Mouse (Mus musculus): ENCODE data around the gene Il9r.

The Il9r gene

DNA sequence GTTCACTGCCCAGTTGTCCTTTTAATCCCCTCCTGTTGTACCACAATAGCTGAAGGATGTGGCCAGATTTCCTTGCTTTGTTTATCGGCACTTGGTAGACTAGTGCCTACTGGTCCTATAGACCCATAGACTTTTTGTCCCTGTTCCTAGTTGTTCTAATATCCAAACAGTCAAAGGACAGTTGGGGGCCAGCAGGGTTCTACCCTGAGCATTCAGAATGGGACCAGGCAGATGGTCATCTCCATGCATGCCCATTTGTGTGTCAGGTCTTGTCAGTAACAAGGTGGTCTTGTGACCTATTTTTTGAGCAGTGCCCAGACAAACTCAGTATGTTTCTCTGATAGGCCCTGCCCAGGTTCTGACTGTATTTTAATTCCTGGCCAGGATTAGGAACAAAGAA is 27.0 kb upstream of the Il9r start:
- DNase-seq (ENCODE audit: extremely low read depth, low read depth, low spot score), result no peak

DNA sequence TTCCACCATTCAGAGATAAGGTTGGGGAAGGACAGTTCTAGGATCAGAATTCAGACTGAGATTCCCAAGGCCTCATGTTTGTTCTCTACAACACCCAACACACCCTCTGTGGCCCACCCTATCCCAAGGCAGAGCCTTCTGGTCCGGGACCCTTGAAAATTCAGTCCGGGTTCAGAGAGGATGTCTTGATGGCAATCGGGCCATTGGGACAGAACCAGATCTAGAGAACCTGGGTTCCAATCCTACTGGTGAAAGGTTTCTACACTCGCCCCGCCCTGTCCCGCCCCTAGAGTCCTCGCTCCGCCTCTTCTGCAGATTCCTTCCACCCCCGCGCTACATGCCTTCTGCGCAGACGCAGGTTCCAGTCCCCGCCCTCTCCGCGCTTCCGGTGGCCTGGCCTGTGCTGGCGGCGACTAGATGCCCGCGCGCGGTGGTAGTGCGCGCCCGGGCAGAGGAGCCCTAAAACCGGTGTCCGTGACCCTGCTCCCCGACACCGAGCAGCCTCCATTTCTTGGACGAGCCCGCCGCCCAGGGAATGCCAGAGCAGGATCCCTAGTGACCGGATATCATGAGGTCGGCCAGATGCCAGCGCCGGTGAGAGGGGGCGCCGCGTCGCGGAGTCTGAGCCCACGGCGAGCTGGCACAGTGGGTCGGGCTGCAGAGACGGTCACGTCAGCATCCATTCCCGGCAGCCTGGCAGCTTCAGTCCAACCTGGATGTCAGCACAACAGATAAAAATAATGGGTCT is 26.2 kb upstream of the Il9r start, which contains the start of gene Mpg:
Mpg (plus strand) TSS at position 382 of the 748 bp plus-strand sequence.
- no peak for DNase-seq (ENCODE audit: extremely low read depth, low read depth, low spot score)

DNA sequence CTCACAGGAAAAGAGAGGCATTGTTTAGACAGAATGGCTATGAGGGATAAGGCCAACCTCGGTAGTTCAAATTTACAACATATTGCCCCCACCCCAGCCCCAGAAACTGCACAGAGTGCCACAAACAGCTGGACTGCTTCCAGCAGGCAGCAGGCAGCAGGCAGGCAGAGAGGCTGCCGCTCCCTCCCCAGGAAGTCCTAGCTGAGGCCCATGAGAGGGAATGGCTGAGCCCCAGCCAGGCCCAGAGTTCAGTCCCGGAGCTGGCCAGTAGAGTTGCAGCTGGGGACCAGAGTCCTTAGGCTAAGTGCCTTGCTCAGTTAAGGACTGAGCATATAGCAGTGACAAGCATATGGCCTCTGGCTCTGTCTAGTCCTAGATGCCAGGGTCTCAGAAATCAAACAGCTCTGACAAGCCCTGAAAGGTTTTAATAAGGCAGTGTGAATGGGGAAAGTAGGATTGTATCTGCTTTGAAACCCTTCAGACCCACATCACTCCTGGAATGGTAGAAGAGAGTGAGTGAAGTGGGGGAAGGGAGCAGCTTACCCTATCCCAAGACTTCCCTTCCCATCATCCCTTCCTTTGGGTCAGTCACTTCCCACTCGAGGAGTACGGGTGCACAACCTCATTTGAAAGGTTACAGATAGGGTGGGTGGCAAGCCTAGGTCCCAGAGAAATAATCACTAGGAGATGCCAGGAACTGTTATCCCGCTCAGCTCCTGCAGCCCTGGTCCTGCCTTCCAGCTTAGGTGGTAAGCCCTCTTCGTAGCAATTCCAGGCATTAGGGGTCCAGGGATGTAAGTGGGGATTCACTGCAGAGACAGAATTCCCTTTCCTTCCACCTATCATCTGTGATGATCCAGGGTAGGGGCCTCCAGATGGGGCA is 25.4 kb upstream of the Il9r start:
- DNase-seq (ENCODE audit: extremely low read depth, low read depth, low spot score), result no peak

DNA sequence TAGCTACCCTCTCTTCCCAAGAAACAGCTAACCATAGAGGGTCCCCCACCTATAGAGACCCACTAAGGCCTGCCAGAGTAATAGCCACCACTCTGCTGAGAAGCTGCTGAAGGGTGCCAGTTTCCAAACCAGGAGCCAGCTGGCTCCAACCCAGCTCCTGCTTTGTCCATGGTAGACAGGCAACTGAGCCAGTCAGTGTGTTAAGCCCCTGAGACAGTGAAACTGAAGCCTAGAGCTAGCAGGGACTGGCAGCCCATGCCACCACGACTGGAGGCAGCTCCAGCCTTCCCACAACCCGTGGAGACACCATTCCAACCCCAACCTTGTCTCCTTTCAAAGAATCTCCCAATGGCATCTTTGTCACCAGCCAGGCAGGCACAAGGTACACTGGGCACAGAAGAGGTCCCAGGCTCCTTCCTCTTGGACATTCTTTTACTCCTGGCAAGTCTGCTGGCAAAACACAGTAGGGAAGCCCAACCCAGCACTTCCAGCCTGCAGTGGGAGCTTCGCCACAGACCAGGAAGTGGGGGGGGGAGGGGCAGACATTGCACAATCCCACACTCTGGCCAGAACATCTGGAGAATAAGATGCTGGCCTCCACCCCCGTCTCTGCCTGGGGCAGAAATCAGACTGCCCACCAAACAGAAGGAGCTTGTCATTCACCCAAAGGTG is 24.5 kb upstream of the Il9r start:
- no peak for DNase-seq (ENCODE audit: extremely low read depth, low read depth, low spot score)

DNA sequence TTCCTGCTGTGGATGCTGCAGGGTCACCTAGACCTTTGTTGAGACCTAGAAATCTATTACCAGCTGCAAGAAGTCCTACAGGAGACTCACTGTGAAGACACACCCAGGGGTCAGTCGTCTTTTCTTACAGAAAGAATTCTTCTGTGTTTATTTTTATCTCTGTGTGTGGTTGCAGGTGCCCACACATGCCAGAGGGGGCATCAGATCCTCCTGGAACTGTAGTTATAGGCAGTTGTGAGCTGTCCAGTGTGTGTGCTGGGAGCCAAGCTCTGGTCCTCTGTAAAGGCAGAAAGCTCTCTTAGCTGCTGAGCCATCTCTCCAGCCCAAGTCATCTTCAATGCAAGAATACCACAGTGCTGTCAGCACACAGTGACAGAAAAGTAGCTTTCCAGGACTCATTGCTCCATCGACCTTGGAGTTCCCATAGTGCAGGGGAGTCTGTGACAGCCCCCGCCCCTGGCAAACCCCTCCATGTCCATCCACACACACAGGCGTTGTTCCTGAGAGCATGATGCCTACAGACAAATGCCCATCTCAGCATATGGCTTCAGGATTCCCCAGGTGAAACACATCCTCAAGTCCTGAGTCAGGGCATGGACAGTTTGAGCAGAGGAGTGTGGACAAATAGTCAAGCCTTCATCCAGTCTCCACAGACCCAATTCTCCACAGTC is 23.4 kb upstream of the Il9r start:
- DNase-seq (ENCODE audit: extremely low read depth, low read depth, low spot score), result no peak

- no peak for DNase-seq (ENCODE audit: extremely low read depth, low read depth, low spot score)
These were observed 22.6 kb upstream of the Il9r start for GRCm38 (mm10) chr11:32222570-32223194.

- no peak for DNase-seq (ENCODE audit: extremely low read depth, low read depth, low spot score)
These were observed 21.9 kb upstream of the Il9r start, which contains the start of gene Rhbdf1 for GRCm38 (mm10) chr11:32221951-32222409. TSS of gene Rhbdf1 (minus strand) at chr11:32222300.

DNA sequence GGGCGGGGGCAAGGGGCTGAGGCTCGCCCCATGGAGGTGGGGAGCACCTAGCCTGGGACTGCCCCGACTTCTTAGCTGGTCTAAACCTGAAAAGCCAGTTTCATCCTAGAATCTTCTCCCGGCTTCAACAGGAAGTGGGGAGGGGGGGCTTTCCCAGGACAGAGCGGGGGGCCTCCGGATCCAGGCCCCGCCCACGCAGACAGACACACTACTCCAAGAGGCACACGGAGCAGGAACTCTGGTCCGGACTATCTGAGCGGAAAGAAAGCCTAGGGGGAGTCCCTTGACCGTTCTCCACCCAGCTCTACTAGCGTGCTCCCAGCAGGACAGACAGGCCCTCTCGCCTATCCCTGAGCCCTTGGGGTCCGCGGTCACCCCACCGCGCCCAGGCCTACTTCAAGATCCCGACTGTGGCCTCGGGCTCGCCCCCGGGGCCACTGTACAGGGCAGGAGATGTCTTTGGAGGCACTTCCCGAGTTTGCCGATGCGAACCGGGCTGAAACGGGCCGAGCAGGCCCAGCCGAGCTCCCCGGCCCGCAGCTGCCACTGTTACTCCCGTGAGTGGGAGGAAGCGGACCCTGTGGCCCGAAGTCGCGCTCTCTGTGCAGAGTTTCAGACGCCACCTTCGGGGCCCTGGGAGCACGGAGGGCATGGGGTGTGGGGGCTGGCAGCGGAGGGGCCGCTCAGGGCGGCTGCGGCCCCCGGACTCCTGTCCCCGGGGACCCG is 21.3 kb upstream of the Il9r start:
- DNase-seq (ENCODE audit: extremely low read depth, low read depth, low spot score), result no peak

GRCm38 (mm10) chr11:32220607-32221224 is 20.6 kb upstream of the Il9r start:
- DNase-seq (ENCODE audit: extremely low read depth, low read depth, low spot score), result no peak

GRCm38 (mm10) chr11:32219287-32219686 is 19.2 kb upstream of the Il9r start:
- DNase-seq (ENCODE audit: extremely low read depth, low read depth, low spot score), result no peak

DNA sequence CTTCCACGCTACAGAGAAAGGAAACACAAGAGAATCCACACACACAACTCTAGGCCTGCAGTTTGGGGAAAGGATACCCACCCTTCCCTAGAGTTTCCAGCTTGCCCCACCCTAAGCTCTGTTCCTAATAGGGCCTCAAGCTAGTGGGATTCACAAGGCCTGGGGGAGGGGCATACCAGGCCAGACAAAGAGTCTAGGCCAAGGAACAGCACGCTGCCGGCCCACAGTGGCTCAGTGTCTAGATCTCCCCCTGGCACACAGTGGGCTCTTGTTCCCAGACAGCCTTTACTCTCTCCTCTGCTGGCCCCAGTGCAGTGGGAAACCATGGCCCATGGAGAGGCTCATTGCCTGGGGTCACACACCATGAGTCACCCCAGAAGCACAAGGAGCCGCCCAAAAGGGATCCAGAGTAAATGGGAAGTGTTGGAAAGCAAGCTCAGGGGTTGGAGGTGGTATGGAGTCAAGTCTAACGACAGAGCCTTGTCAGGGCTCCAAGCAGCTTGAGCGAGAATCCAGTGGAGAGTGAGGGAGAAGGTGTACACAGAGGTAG is 18.5 kb upstream of the Il9r start:
- DNase-seq (ENCODE audit: extremely low read depth, low read depth, low spot score), result no peak

- no peak for DNase-seq (ENCODE audit: extremely low read depth, low read depth, low spot score)
These were observed 16.8 kb upstream of the Il9r start for GRCm38 (mm10) chr11:32216851-32217250.

GRCm38 (mm10) chr11:32215372-32216162 is 15.5 kb upstream of the Il9r start:
- no peak for DNase-seq (ENCODE audit: extremely low read depth, low read depth, low spot score)

DNA sequence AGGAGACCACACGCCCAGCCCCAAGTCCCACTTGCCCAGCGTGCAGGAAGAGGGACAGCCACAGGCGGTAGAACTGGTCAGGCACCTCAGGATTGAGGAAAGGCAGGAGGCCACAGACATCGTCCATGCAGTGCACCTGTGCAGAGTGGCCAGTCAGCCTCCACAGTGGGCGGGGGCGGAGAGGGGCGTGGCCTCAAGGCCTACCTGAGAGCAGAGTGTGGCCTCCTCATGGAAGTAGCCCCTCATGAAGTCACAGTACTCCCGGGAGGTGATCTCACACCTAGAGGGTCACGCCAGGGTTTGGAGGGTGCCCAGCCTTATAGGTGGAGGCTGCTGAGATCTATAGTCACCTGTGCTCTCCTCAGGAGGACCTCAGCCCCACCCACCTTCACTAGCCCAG is 10.5 kb upstream of the Il9r start:
- DNase-seq (ENCODE audit: extremely low read depth, low read depth, low spot score), result no peak

DNA sequence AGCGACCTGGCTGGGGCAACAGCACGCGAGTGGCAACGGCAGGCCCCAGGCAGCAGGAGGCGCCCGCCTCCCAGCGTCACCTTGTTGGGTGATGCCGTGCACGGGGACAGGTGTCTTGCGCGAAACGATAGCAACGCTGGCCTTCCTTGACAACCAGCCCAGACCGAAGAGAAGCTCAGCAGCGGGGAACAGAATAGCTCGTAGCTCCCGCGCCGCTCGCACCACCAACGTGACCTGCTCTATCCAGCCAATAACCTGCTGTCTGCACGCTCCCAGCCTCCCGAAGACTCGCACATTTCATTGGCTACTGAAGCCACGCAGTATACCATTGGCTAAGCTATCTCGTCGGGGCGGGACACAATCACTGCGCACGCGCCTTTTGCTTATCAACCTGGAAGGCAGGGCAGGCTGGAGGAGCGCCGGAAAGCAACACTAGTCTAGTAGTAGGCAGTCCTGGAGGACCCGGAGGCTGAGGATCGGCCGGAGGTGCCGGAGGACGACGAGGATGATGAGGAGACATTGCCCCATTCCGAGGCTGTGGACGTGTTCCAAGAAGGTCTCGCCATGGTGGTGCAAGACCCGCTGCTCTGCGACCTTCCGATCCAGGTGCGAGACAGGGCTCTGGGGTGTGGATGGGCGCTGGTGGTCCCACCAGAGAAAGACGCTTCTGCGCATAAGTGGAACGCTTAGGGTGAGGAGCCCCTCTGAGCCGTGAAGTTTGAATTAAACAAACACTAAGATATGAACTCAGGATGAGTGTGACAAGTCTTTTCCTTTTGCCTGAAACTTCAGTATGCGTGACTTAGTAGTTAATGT is 5.2 kb upstream of the Il9r start, which contains the start of gene Snrnp25:
Snrnp25 (plus strand) TSS at position 358 of the 816 bp plus-strand sequence.
- no peak for DNase-seq (ENCODE audit: extremely low read depth, low read depth, low spot score)

GRCm38 (mm10) chr11:32201922-32202685 is 2.0 kb upstream of the Il9r start:
- no peak for DNase-seq (ENCODE audit: extremely low read depth, low read depth, low spot score)

Data from fat pad, adult 2 months (tissue).